Mouse (Mus musculus) lung, embryonic 14.5 days (tissue): ENCODE measurements around the gene St13. TPM values are rescaled to one million over a fixed set of nuclear protein-coding genes. Genes with fewer than 3 reads are reported as not detected.
A peak's percentile ranks its signal among the peaks of the same experiment; 100 is the strongest.

ENCODE experiments used
- ATAC-seq: fragments of 200-750 bp; cut with Nextera tagmentation; 2 replicates; pipeline ENCODE4 v1.8.0; 2017; ENCODE audit warnings: mild to moderate bottlenecking, moderate TSS enrichment, moderate library complexity; ENCODE audit not compliant: insufficient read depth
- DNase-seq: peaks from one replicate; pipeline ENCODE4 v3.0.0-alpha.2; 2015
- H3K27ac ChIP-seq: fragments of 300-500 bp; sonication (generic); 2 replicates; pipeline ENCODE4 v1.5.1; 2014; ENCODE audit warnings: low read depth, mild to moderate bottlenecking, moderate library complexity
- H3K27me3 ChIP-seq: fragments of 300-500 bp; sonication (generic); 2 replicates; pipeline ENCODE4 v1.6.1; 2014; ENCODE audit warnings: low read length, control low read depth; ENCODE audit not compliant: insufficient read depth
- H3K36me3 ChIP-seq: fragments of 300-500 bp; sonication (generic); 2 replicates; pipeline ENCODE4 v1.6.1; 2014; ENCODE audit warnings: control low read depth; ENCODE audit not compliant: insufficient read depth
- H3K4me1 ChIP-seq: fragments of 300-500 bp; sonication (generic); 2 replicates; pipeline ENCODE4 v1.6.1; 2014; ENCODE audit warnings: antibody characterized with exemption, control low read depth; ENCODE audit not compliant: insufficient read depth
- H3K4me2 ChIP-seq: fragments of 300-500 bp; sonication (generic); 2 replicates; pipeline ENCODE4 v1.6.1; 2014; ENCODE audit warnings: mild to moderate bottlenecking
- H3K4me3 ChIP-seq: fragments of 300-500 bp; sonication (generic); 2 replicates; pipeline ENCODE4 v1.5.1; 2014; ENCODE audit warnings: low read depth, low read length
- H3K9ac ChIP-seq: fragments of 300-500 bp; sonication (generic); 2 replicates; pipeline ENCODE4 v1.6.1; 2014
- H3K9me3 ChIP-seq: fragments of 300-500 bp; sonication (generic); 2 replicates; pipeline ENCODE4 v1.6.1; 2016; ENCODE audit warnings: low read depth, low read length, control low read depth
- CTCF ChIP-seq: IDR thresholded peaks from 2 replicates; pipeline ENCODE4 v1.5.1; 2016; ENCODE audit warnings: antibody characterized with exemption, low read depth
- WGBS: fragments of 180-500 bp; shearing (Covaris S2); extraction: QIAGEN DNeasy Blood & Tissue Kit; methylation state at CpG from one replicate; pipeline ENCODE4 v1.1.7; 2014; 5-methylcytosine and 5-hydroxymethylcytosine counted together
- polyA plus RNA-seq: library from polyadenylated mRNA; unstranded; fragments of >200 nt; fragmentation: Nextera tagmentation; extraction: Ambion mirVana; gene quantifications from 2 replicates; pipeline ENCODE4 v1.2.1, GENCODE M21; 2014

St13 gene
- polyA plus RNA-seq, 1 experiment from 2014 or later, result 132 TPM

DNA sequence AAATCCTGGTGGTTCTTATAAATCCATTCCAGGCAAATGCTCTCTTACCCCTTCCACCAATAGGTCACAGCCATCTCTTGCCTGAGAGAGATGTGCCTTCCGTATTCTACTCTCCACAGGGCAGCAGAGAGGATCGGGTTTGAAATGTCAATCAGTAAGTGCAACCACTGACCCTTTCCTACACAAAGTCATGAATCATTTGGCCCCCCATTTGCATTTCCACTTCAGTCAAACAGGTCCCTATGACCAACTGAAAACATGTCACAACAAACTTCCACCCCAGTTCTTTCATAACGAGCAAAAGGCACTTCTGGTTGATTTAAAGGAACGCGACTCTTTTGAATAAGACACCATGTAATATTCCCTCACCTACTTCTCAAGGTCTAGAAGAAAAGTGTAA is 40.5 kb downstream of the St13 start:
- no peak for TF ChIP-seq CTCF
- peaks cover 6% of the 10 kb centered on the region for H3K4me1 ChIP-seq
- no peaks in the 10 kb centered on the region for H3K9me3 ChIP-seq
- peak overlapping the region; percentile 75 for H3K4me3 ChIP-seq
- H3K27me3 ChIP-seq, result no peaks in the 10 kb centered on the region
- no peak for DNase-seq
- no peak overlapping the region for H3K27ac ChIP-seq
- no peak for ATAC-seq
- WGBS, result 82% methylated on average over 5 of the region's 5 CpGs
- H3K36me3 ChIP-seq, result peaks cover 21% of the 10 kb centered on the region
- peak overlapping the region; percentile 74 for H3K4me2 ChIP-seq
- no peak overlapping the region; the same call in 1 of the 2 replicates for H3K9ac ChIP-seq

DNA sequence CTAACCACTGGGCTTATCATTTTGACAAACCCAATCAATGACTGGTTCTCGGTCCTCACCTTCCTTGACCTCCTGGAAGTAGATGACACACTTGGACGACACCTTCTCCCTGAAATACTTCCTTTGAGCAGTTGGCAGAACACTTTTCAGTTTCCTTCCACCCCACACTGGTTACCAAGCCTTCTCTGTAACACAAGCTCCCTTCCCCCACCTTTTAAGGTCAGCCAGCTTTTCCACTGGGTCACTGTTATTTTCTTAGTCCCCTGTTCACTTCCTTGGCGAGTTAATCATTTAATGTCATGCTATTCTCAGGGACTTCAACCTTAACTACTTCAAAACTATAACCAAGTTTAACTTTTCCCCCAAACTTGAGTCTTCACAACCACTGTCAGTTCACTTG is 40.9 kb downstream of the St13 start:
- TF ChIP-seq CTCF, result no peak
- Histone ChIP-seq H3K4me2 (no peak overlapping the region), H3K4me1 (peaks cover 6% of the 10 kb centered on the region), H3K9ac (no peak overlapping the region), H3K4me3 (no peak overlapping the region), H3K27me3 (no peaks in the 10 kb centered on the region), H3K9me3 (no peaks in the 10 kb centered on the region), H3K27ac (no peak overlapping the region), H3K36me3 (peaks cover 16% of the 10 kb centered on the region)
- WGBS, result 74% methylated on average over 3 of the region's 3 CpGs
- DNase-seq (no peak), ATAC-seq (no peak)

DNA sequence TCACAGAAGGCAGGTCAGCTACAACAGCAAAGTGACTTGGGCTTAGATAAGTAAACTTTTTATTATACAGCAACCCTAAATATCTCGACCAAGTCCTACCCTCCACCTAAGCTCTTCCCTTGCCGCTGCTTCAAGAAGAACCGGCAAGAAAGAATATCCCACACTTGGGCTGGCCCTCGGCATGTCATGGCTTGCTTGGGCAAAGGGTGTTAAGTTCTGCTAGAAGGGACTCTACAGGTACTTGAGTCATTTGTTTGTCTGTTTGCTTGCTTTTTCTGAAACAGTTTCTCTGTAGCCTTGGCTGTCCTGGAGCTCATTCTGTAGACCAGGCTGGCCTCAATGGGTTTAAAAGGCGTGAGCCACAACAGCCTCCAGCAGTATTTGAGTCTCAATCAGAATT is 42.9 kb downstream of the St13 start:
- no peak for TF ChIP-seq CTCF
- H3K27me3 ChIP-seq, result no peaks in the 10 kb centered on the region
- no peak overlapping the region for H3K4me2 ChIP-seq
- H3K27ac ChIP-seq, result no peak overlapping the region
- no peaks in the 10 kb centered on the region for H3K9me3 ChIP-seq
- H3K36me3 ChIP-seq, result no peaks in the 10 kb centered on the region
- DNase-seq (no peak), ATAC-seq (no peak)
- WGBS, result 39% methylated on average over 5 of the region's 5 CpGs
- H3K4me3 ChIP-seq, result no peak overlapping the region
- no peak overlapping the region for H3K9ac ChIP-seq
- peaks cover 6% of the 10 kb centered on the region for H3K4me1 ChIP-seq

DNA sequence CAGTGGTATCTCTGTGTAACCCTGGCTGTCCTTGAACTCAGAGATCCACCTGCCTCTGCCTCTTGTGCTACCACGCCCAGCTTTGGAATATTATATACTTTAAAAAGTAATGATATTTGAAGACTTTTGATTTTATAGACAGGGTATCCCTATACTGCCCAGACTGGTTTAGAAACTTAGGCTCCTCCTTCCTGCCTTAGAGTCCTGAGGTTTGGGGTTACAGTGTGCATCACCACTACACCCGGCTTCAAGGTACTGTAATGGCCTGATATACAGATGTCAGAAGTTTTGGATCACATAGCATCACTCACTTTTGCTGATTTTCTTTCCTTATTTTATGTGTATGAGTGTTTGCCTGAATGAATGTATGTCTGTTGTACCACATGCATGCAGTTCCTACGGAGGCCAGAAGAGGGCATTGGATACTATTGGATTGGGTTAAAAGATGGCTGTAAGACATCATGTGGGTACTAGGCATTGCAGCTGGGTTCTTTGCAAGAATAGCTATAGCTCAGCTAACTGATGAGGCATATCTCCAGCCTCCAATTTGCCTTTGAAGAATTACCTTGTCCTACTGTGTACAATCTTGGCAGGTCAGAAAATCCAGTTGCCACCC is 44.6 kb downstream of the St13 start:
- 64% methylated on average over 3 of the region's 3 CpGs for WGBS
- Histone ChIP-seq H3K27ac (no peak overlapping the region), H3K4me1 (peaks cover 8% of the 10 kb centered on the region), H3K27me3 (no peaks in the 10 kb centered on the region), H3K36me3 (no peaks in the 10 kb centered on the region), H3K9ac (no peak overlapping the region), H3K4me2 (no peak overlapping the region), H3K9me3 (no peaks in the 10 kb centered on the region), H3K4me3 (no peak overlapping the region)
- peak; percentile 78 for TF ChIP-seq CTCF
- no peak for ATAC-seq
- peak; percentile 79 for DNase-seq

DNA sequence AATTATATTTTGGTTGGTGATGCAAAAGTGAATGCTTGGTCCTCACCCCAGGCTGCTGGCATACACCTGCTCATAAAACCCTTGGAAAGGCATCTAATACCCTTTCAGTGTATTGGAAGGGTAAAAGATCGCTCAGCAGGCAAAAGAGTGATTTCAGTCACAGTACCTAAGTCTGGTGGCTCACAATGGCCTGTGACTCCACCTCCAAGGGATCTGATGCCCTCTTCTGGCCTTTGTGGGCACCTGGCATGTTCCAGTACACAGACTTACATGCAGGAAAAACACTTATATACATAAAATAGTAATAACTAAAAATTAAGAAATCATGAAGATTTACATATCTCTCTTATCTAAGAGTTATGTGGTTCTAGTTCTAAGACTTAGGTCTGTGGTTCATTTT is 47.2 kb downstream of the St13 start:
- H3K36me3 ChIP-seq, result no peaks in the 10 kb centered on the region
- ATAC-seq (no peak), DNase-seq (peak; percentile 7)
- H3K4me1 ChIP-seq, result peaks cover 3% of the 10 kb centered on the region; the same call in 1 of the 2 replicates
- peak; percentile 24 for TF ChIP-seq CTCF
- 55% methylated on average over 1 of the region's 1 CpGs for WGBS
- no peak overlapping the region for H3K9ac ChIP-seq
- H3K4me3 ChIP-seq, result no peak overlapping the region
- H3K27ac ChIP-seq, result no peak overlapping the region
- no peak overlapping the region for H3K4me2 ChIP-seq
- no peaks in the 10 kb centered on the region for H3K9me3 ChIP-seq
- H3K27me3 ChIP-seq, result no peaks in the 10 kb centered on the region

DNA sequence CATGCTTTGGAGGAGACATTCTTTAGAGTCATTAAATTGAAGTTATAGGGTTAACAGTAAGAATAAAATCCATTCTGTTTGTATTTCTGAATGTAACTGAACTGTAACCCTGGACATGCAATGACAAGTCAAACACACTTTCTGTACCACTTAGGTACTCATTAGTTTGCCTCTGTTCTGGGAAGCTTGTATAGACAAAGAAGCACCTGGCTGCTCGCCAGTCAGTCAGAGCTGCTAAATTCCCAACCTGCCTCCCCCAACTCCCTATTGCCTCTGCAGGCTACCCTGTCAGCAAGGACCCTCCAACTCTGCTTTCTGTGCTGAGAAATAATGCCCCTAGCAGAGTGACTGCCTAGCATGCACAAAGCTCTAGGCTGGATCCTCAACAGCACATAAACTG is 49.5 kb downstream of the St13 start:
- Histone ChIP-seq H3K9ac (no peak overlapping the region), H3K36me3 (no peaks in the 10 kb centered on the region), H3K27me3 (no peaks in the 10 kb centered on the region), H3K4me1 (peaks cover 3% of the 10 kb centered on the region; the same call in 1 of the 2 replicates), H3K4me2 (no peak overlapping the region), H3K9me3 (no peaks in the 10 kb centered on the region), H3K4me3 (no peak overlapping the region), H3K27ac (0 out of 2 replicates have a peak overlapping the region, but pooled peaks have one; percentile 30)
- no peak for ATAC-seq
- WGBS, result 24% methylated on average over 1 of the region's 1 CpGs
- DNase-seq, result peak; percentile 45
- no peak for TF ChIP-seq CTCF

DNA sequence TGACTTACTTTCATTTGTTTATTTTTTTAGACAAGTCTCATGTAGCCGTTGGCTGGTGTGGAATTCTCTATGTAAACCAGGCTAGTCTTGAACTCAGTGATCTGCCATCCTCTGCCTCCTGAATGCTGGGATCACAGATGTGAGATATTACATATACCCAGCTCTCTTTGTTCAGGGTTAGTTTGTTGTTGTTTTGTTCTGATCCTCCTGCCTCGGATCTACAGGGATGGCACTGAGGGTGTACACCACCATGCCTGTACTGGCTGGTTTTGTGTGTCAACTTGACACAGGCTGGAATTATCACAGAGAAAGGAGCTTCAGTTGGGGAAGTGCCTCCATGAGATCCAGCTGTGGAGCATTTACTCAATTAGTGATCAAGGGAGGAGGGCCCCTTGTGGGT is 51.5 kb downstream of the St13 start:
- DNase-seq (no peak), ATAC-seq (no peak)
- 14% methylated on average over 2 of the region's 2 CpGs for WGBS
- H3K27me3 ChIP-seq, result no peaks in the 10 kb centered on the region
- no peaks in the 10 kb centered on the region for H3K9me3 ChIP-seq
- TF ChIP-seq CTCF, result no peak
- H3K4me3 ChIP-seq, result no peak overlapping the region
- peaks cover 3% of the 10 kb centered on the region; the same call in 1 of the 2 replicates for H3K4me1 ChIP-seq
- H3K36me3 ChIP-seq, result 0 out of 2 replicates have a peak, but pooled peaks cover 8% of the 10 kb centered on the region
- H3K27ac ChIP-seq, result no peak overlapping the region
- H3K9ac ChIP-seq, result no peak overlapping the region
- H3K4me2 ChIP-seq, result no peak overlapping the region
